Mouse (Mus musculus) gastrocnemius, postnatal 14 days (tissue): ENCODE measurements around the gene Trim2. TPM values are rescaled to one million over a fixed set of nuclear protein-coding genes. Genes with fewer than 3 reads are reported as not detected.

Experiments
- DNase-seq: peaks from one replicate; pipeline ENCODE4 v3.0.0; 2021; ENCODE audit warnings: mixed read lengths
- intact Hi-C: fragments of 180-260 bp; cut with DNase I; formaldehyde crosslinking; loops from one replicate; pipeline ENCODE4 v1.15.1; 2025; ENCODE audit warnings: low total_unique reads
- total RNA-seq, 2 experiments: library from RNA; stranded (reverse); gene quantifications; 2 replicates each; pipeline ENCODE4 v1.2.3; 2021

The Trim2 gene
- total RNA-seq, 2 experiments from 2014 or later, result 4.9 to 5.4 TPM

DNA sequence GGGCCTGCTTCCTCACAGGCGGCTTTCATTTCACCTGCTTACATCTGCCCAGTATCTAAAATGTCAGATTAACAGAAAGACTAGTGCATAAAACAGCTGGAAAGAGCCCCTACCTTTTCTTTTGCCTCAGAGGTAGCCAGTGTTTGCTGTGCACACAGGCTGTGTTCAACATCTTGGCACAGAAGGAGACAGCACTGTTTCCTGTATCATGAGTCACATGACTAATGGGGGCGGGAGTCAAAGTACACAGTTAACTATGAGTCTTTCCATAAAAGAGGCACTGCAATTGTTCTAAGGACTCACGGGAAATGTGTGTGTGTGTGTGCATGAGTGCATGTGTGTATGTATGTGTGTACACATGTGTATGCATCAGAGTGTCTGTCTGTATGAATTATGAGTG lies 43.9 kb downstream of the Trim2 start:
- intact Hi-C loops, result no loop called here
- DNase-seq, result no peak

DNA sequence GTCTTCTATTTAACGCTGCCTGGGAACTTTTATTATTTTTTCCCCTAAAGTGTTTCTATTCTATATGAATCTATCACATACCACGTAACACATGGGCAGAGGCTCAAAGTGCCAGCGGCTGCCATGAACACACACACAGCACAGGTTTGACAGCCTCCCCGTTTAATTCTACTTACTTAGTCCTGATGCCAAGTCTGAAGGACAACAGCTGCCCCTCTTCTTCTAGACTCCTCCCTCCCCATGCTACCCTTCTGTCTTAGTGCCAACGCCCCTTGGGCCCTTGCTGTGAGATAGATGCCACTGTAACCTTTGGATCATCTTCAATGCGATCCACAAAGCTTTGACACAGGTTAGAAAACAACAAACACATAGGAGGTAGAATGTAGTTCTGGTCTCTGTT lies 44.8 kb downstream of the Trim2 start:
- intact Hi-C loops, result no loop called here
- DNase-seq, result no peak

DNA sequence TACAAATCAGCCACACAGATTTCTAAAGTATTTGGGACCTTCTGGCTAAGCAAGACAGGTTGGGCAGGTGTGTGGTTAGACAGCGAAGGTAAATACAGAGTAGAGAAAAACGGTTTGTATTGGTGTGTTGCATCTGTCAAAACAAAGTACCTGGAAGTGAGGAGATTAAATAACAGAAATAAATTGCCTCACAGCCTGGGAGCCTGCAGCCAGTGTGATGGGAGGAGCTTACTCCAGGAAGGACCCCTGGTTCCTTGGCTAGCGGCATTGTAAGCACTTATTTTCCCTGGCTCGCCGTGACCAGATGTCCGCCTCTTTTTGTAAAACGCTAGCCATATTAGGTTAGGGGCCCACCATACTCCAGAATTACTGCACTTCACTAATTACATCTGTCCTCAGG lies 45.8 kb downstream of the Trim2 start:
- no peak for DNase-seq
- intact Hi-C loops, result no loop called here

- no peak for DNase-seq
- intact Hi-C loops, result no loop called here
These were observed 46.6 kb downstream of the Trim2 start for GRCm38 (mm10) chr3:84260024-84260535.

DNA sequence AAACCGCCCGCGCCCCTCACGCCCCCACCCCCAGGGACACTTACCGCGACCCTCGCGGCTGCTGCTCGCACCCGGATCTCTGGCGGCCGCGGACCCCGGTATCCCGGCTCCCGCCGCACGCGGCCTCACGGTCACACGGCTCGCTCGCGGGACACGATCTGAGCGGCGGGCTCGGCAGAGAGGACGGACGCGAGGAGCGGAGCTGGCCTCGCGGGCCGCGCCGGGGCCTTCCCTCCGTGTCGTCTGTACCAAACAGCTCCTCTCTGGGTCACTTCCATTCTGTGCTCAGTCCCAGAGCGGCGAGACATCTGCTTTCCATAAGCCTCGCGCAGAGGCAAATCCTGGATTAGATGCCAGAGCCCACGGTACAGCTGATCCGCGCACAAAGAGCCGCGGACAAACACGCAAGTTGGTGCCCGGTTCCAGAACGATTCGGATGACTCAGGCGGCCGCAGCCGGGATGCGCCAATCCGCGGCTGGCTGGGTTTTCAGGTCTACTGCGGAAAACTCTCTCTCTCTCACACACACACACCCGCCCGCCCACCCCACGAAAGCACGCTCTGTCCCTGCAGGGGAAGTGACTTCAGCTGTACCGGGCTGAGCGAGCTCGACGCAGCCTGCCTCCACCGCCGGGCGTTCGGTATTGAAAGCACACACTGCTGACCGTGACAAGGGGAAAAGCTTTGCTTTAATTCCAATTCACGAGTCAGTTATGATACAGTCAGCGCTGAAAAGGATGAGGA lies 47.2 kb downstream of the Trim2 start:
- intact Hi-C loops, result no loop called here
- DNase-seq, result peak; percentile 64

GRCm38 (mm10) chr3:84258518-84259031 lies 48.1 kb downstream of the Trim2 start:
- intact Hi-C loops, result no loop called here
- no peak for DNase-seq

DNA sequence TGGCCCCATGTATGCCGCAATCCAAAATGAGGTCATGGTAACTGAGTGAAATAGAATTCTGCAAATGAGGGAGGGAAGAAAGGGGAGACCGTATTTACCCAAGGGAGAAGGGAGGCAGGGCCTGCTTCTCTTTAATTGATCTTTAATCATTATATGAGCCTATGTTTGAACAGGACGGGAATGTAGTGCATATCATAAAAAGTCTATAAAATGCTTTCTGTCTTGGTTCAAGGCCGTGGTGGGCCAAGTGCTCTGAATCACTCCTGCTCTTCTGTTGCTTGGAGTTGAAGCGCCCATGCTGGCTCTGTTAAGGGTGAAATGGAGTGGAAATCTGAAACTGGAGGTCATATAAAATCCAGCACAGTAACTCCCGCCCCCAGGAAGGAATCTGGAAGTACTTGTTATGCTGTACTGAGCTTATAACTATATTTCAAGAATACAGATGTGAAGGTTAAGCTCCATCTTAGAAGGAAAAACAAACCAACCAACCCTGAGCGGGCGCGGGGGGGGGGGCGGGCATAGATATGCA lies 48.6 kb downstream of the Trim2 start:
- intact Hi-C loops, result no loop called here
- DNase-seq, result no peak

DNA sequence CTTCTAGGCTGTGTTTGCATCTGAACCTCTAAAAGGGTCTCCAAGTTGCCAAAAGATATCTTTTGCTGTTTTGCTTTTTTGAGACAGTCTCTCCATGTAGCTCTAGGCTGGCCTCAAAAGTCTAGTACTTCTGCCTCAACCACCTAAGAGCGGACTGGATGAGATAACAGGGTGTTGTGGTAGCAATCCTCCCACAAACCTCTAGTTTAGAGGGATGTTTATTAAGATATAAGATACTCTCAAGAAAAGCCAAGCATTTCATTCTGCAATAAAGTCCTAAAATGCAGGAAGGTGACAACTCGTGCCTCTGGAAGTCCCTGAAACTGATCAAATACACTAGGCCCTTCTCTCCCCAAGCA lies 52.2 kb downstream of the Trim2 start:
- DNase-seq, result no peak
- intact Hi-C loops, result no loop called here

DNA sequence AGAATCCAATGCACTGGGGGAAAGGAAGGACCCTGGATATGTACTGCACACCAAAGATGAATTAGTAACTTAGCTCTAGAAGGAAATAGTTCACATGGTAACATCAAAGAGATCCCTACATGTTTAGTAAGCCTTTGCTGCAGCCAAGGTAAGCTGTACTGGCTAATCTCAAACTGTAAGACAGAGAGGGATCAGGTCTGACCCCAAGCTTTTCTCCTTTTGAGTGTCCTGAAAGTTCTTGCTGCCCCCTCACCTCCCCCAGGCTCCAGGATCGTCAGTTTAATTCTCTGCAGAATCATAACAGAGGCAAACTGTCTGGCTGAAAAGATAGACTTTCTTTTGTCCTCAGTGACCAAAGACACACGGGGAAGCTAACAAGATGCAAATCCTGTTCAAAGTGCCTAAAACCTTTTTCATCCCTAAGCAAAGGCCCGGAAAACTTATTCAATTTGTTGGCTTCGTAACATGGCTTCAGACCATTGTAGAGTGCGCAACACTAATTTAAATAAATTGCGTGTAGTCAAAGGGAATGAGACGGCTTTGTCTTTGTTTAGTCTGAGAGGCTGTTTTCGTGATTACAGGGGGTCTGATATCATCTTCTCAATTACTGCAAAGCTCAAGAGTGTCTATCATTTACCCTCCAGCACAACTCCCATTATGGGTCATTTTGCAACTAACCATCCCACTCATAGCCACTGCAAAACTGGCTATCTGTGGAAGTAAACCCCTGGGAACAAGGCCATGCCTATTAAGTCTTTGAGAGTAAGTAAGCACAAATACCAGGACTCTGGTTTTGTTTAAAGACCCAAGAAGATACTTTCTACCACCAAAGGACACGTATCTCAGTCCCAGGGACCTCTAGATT lies 52.8 kb downstream of the Trim2 start:
- no peak for DNase-seq
- intact Hi-C loops, result no loop called here

DNA sequence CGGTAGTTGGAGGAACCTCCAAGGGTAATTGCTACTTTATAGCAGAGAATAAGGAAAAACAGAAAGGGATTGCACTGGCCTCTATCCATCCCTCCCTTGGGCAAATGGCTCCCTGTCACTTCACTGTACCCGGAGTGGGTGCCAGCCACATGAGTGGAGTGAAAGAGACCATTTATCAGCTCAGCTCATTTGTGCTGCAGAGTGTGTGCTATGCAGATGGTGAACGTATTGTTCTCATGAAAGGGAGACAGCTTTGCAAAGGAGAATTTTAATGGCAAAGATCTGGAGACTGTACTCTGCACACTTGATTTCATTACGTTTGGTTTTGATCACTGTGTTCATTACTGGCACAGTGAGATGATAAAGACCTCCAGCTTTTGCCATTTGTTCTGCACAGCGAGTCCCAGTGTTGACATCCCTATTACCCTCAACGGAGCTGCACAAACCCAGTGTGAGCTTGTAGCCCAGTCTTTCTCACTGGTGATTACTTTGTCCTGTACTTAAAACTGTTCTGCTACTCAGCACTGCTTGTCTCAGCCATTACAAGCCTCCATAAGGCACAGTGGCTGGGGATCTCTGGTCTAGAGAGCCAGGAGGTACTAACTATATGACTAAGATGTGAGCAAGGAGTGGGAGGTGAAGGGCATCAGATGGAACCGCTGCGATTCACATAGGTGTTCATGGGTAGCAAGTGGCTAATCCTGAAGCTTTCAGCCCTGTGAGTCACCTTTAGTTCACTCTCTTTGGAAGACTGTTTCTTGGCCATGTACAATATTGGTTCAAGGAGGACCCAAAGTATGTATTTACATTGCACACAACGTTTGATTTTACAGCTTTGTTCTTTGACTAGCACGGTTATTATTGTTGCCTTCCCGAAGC lies 53.7 kb downstream of the Trim2 start:
- no peak for DNase-seq
- intact Hi-C loops, result no loop called here

GRCm38 (mm10) chr3:84251721-84252120 lies 55.0 kb downstream of the Trim2 start:
- no peak for DNase-seq
- intact Hi-C loops, result no loop called here

- intact Hi-C loops, result no loop called here
- no peak for DNase-seq
These were observed 56.4 kb downstream of the Trim2 start for GRCm38 (mm10) chr3:84250275-84250674.

DNA sequence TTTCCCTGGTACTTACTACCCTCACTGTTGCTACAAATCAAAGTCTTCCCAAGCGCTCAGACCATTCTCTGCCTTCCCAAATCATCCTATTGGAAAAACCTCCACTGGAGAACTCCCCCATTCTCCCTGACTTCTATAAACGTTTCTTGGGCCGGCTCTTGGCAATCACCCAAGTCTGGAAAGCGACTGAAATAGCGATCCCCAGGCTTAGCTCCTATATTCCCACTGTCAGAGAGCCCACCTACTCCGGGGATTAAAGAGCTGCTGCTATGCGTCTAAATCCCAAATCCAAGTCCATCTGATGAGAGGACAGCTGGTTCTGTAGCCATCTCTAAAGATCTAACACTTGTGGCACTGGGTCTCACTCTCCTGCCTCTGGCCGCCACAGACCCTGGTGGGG lies 58.9 kb downstream of the Trim2 start:
- intact Hi-C loops, result no loop called here
- no peak for DNase-seq

DNA sequence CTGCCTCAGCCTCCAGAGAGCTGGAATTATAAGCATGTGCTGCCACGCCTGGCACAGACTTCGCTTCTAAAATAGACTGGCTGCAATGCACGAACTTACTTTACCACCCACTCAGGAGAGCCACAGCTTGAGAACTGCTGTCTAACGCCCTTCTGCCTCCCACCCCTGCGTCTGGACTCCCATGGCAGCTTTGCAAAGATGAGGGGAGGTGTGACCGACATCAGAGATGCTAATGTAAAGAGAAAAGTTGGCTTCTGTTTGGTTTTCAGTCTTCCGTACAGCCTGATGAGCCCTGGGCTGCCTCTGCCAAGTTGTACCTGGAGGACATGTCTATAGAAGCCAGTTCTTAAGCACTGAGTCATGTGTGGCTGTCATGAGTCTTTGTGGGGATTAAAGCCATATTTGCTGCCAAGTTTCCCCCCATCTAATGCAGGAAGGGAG lies 60.2 kb downstream of the Trim2 start:
- intact Hi-C loops, result no loop called here
- no peak for DNase-seq

DNA sequence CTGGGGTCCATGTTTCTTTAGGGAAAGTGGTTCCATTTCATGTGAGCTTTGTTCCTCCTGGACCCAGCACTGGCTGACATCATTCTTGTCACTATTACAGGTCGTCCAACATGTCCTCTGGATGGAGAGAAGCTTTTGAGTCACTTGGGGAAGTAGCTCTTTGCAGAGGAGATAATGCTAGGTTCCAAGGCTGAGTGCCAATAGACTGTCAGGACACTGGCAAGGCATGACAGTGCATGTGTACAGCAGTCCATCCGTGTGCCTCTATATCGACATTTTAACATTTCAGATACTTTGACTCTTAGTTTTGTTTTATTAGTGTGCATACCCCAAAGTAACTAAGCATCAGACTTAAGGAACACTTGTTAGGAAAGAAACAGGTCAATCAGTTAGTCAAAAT lies 63.6 kb downstream of the Trim2 start:
- intact Hi-C loops, result no loop called here
- DNase-seq, result no peak

GRCm38 (mm10) chr3:84242497-84242896 lies 64.2 kb downstream of the Trim2 start:
- intact Hi-C loops, result no loop called here
- DNase-seq, result no peak

- DNase-seq, result no peak
- intact Hi-C loops, result no loop called here
These were observed 65.6 kb downstream of the Trim2 start for GRCm38 (mm10) chr3:84241098-84241497.

DNA sequence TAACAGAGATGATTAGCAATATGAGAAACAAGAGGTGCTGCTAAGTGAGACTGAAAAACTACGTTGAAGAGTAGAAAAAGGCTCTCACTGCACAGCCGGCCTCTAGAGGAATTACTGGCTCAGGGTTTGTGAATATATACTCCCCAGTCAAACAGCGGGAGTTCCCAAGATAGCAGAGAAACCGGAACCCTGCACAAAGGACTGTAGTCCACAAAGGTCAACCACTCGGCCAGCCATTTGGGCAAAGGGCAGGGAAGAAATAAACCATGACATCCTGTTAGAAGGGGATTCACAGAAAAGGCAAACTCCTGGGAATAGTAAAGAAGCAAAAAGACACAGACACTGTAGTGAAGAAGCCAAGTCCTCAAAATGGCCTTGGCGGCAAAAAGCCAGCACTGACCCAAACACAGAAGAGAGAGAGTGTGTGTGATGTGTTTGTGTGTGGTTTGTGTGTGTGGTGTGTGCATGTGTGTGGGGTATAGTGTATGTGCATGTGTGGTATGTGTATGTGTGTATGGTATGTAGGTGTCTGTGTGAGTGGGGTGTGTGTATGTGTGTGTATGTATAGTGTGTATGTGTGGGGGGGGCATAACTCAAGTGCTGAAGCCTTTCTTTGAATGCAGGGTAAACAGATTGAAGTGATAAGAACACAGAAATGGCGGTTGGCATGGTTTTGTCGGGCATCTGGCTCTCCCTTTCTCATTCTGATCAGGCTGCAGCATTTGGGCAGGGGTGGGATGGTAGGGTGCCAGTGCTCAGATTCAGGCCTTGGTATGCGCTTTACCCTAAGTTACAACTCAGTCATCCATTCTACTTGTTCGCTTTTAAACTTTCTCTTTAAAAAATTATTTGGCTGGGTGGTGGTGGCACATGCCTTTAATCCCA lies 71.0 kb downstream of the Trim2 start:
- intact Hi-C loops, result no loop called here
- no peak for DNase-seq
